Mouse (Mus musculus): ENCODE results near the gene Heatr9.

DNA sequence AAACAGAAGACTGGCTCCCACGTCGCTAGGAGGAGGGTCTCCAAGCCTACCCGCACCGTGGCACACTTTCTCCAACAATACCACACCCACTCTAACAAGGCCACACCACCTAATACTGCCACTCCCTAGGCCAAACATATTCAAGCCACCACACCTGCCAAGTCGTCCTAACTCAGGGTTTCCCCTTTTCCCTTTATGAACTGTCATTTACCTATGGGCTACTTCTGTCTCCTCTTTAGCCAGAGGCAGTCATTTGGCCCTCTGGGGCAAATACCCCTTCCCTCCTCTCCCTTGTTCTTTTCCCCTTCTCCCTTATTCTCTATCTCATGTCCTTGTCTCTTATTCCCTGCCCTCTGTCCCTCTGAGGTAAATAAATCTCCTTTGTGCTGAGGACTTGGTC is 29.7 kb upstream of the Heatr9 start:
- no peak for TF ChIP-seq CTCF (IDR thresholded peaks at IDR 0.05 in 2 of 3, conservative IDR thresholded peaks at IDR 0.05 in 1 of 3; ENCODE audit: control insufficient read depth in 1 of 3, insufficient read depth in 1 of 3, low read depth in 2 of 3, low read length in 3 of 3, poor library complexity in 1 of 3, severe bottlenecking in 1 of 3)
- TF ChIP-seq ELF1 (IDR thresholded peaks at IDR 0.05; ENCODE audit: low read depth, low read length), result no peak
- TF ChIP-seq POLR2AphosphoS5 (IDR thresholded peaks at IDR 0.05; ENCODE audit: borderline replicate concordance, low read depth, low read length), result no peak
- no peak for TF ChIP-seq TBP (IDR thresholded peaks at IDR 0.05; ENCODE audit: low read depth, low read length)
- TF ChIP-seq ZNF384 (IDR thresholded peaks at IDR 0.05; ENCODE audit: low read depth, low read length), result no peak
- TF ChIP-seq MXI1 (IDR thresholded peaks at IDR 0.05; ENCODE audit: low read depth, low read length), result no peak
- no peak for TF ChIP-seq POLR2A (IDR thresholded peaks at IDR 0.05; ENCODE audit: control insufficient read depth in 1 of 2, insufficient read depth in 1 of 2, low read depth in 1 of 2, low read length in 2 of 2, poor library complexity in 1 of 2)
- TF ChIP-seq GATA1 (IDR thresholded peaks at IDR 0.05; ENCODE audit: low read depth, low read length), result no peak

Data from MEL (cell line).